Mouse (Mus musculus): ENCODE results near the gene Lzts2.

Lzts2 gene

DNA sequence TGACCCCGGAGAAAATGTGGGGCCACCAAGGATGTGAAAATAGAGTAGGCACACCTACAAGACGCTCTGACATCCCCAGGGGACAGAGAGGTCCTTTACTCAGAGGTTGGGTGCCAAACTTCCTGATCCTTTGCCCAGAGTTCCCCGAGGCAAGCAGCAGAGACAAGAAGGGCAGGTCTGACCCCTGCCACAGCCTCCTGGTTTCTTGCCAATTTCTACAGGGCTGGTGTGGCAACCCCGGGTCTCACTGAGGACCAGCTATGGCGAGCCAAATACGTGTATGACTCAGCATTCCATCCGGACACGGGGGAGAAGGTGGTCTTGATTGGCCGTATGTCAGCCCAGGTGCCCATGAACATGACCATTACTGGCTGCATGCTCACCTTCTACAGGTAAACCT, 35.3 kb downstream of the Lzts2 start:
- in situ Hi-C loops (cut with MseI, MboI) = no loop called here

DNA sequence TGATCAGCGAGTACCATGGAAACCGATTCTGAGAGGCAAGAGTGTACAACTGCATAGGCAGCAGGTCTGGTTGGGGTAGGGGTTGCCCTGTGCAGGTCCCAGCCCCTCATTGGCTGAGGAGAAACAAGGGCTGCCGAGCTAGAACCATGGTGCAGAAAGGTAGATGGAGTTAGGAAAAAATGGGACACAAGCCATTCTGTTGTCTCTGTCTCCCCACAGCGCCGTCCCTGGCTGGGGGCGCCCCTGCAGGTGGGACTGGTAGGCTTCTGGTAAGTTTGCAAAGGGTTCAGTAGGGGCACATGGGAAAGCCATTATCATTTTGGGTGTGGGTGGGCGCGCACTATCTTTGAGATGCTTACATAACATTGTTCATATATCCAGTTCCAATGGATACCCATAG, 39.2 kb downstream of the Lzts2 start:
- in situ Hi-C loops (cut with MseI, MboI) = no loop called here

- in situ Hi-C loops (cut with MseI, MboI) = no loop called here
Observed at GRCm38 (mm10) chr19:45054892-45055690, 40.9 kb downstream of the Lzts2 start.

DNA sequence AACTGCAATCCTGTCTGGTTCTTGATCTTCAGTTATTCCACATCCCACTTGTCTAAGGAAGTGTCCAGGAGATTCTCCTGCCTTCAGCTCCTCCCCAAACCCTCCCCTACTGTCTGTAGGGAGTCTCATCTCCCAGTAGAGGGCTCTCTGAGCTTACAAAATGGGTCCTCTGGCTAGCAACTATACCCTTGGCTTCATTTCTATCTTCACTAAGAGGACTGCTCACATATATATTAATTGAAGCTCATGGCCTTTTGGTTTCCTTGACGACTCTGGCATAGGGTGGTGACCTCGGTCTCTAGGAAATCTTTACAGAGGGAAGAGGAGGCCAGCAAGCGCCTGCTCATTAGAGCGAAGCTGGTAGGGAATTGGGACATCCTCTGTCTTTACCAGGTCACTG, 42.1 kb downstream of the Lzts2 start:
- in situ Hi-C loops (cut with MseI, MboI) = no loop called here

GRCm38 (mm10) chr19:45056908-45057698, 42.9 kb downstream of the Lzts2 start:
- in situ Hi-C loops (cut with MseI, MboI) = no loop called here

DNA sequence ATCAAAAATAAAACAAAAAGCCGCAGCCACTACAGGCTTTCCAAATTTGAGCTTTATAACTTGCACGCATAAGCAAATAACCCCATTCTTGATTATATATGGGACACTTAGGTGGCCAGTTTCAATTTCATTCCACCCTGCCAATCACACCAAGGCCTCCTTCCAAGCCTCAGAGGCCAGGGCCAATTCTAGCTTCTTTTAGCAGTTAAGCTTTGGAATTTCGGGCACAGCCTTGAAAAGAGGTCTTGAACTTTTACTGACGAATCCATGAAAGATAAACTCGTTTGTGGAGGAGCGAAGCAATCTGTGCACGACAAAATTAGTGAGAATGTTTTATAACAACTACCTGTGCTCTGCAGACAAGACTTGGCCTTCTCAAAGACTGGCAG, 43.5 kb downstream of the Lzts2 start:
- in situ Hi-C loops (cut with MseI, MboI) = no loop called here

- in situ Hi-C loops (cut with MseI, MboI) = no loop called here
Observed at GRCm38 (mm10) chr19:45058113-45058839, 44.1 kb downstream of the Lzts2 start.

DNA sequence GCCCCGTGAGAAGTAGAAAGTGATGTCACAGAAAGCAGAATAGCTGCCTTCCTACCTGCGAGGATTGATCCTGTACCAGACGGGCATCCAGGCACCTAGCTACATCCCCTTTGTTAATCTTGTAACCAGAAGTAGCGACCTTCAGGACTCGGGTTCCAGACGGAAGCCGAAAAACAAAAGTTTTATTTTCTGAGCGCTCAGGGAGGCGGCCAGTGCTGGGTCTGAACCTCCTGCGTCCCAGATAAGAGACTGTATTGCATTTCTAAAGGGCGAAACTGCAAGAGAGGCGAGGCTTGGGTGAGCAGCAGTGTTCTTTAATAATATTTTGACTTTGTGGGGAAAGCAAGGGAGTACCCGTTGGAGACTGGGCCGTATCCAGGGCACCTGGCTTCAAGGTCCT, 44.6 kb downstream of the Lzts2 start:
- in situ Hi-C loops (cut with MseI, MboI) = no loop called here

DNA sequence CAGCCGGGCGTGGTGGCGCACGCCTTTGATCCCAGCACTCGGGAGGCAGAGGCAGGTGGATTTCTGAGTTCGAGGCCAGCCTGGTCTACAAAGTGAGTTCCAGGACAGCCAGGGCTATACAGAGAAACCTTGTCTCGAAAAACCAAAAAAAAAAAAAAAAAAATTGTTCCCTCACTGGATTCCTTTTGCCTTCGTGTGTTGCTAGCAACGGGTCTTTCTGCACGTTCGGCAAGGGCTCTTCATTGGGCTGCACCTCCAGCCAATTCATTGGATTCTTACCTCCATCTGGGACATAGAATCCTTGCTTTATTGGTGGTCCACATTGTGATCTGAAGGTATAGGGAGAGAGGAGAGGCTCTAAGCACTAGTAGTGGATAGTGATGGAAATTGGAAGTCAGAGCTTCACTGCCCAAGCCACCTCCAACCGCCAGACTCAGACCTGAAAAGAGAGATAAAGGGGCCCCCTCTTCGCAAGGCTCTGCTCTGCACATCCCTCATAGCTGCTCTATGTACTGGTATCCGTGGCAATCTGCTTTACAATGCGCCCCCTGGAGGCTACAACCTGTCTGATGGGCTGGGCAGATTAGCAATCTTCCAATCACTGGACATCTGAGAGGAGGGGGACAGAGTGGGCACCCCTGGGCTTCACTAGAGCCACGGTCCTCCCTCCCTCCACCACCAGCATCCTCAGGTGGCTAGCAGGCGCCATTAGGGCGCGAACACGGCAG, 49.5 kb downstream of the Lzts2 start:
- in situ Hi-C loops (cut with MseI, MboI) = no loop called here

DNA sequence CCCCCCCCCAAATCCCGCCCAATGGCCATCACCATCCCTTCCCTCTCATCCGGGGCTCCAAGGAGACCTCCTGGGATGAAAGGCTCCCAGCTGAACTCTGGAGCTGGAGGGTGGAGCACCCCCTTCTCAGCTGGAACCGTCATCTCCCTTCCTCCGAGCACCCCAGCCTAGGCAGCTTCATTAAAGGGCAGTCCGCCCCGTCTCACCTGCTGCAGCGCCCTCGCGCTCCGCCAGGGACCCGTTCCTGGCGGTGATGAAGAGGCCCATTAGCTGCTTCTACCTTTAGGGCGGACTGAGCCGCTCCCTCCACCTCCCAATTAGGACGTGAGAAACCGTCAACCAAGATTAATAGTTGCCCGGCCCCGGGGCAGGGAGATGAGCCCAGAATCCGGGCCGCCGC, 51.0 kb downstream of the Lzts2 start:
- in situ Hi-C loops (cut with MseI, MboI) = no loop called here

- in situ Hi-C loops (cut with MseI, MboI) = no loop called here
Observed at GRCm38 (mm10) chr19:45067170-45067569, 53.0 kb downstream of the Lzts2 start.

DNA sequence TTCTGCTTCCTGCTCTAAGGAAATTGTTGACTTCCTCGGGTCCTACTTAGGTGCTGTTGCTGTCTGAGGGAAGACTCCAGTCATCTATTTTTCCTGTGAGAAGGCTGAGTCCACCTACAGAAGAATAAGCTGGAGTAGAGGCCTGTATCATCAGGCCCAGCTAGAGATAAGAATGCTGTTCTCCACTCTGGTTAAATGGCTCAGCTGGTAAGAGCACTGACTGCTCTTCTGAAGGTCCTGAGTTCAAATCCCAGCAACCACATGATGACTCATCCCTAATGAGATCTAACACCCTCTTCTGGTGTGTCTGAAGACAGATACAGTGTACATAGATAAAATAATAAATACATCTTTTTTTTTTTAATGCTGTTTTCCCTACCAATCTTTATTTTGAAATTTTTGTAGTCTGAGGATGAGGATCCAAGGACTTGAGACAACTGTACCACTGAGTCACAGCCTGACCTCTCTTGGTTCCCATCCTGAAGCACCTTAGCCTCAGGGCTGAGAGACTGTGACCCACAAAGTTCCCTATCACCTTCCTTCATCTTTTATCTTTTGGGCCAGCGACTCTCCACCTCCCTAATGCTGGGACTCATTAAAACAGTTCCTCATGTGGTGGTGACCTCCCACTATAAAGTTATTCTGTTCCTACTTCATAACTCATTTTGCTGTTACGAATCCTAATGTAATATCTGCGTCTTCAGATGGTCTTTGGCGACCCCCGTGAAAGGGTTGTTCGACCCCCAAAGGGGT, 53.7 kb downstream of the Lzts2 start:
- in situ Hi-C loops (cut with MseI, MboI) = no loop called here

DNA sequence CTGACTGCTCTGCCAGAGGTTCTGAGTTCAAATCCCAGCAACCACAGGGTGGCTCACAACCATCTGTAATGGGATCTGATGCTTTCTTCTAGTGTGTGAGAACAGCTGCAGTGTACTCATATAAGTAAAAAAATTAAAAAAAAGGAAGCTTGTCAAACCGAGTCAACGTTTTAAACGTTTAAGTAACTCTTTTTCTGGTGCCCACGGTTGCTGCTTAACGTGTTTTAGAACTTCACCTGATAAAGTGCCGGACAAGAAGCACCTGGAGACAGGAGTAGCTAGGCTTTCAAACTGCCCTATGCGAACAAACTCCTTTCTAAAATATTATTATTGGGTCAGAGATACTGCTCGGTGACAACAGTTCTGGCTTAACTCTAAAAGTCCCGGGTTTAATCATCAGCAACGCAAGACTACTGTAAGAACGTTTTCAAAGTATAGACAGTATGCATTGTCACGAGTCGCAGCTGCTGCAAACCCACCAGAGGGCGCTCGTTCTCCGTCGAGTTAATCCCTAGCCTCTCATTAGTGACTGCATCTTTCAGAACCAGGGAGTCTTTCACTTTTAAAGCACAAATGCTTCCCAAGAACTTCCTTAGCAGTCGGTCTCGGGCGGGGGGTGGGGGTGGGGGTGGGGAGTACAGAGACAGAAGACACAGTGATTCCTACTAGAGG, 59.8 kb downstream of the Lzts2 start:
- in situ Hi-C loops (cut with MseI, MboI) = no loop called here

GRCm38 (mm10) chr19:45074580-45075322, 60.5 kb downstream of the Lzts2 start, which contains the start of gene Kazald1:
Kazald1 (plus strand) TSS chr19:45075241.
- in situ Hi-C loops (cut with MseI, MboI) = no loop called here

GRCm38 (mm10) chr19:45075323-45076035, 61.3 kb downstream of the Lzts2 start:
- in situ Hi-C loops (cut with MseI, MboI) = no loop called here

GRCm38 (mm10) chr19:45076036-45076575, 61.9 kb downstream of the Lzts2 start:
- in situ Hi-C loops (cut with MseI, MboI) = no loop called here

All from mouse trophoblast stem cell (cell line).